Mouse (Mus musculus) thymus, postnatal 36 days (tissue): Measurements from ENCODE around the gene Tacc2.

Source experiments
- DNase-seq, 2 experiments: peaks; one replicate each; pipeline ENCODE4 v3.0.0; 2022; ENCODE audit warnings: mixed read lengths in 2 of 2

The Tacc2 gene

DNA sequence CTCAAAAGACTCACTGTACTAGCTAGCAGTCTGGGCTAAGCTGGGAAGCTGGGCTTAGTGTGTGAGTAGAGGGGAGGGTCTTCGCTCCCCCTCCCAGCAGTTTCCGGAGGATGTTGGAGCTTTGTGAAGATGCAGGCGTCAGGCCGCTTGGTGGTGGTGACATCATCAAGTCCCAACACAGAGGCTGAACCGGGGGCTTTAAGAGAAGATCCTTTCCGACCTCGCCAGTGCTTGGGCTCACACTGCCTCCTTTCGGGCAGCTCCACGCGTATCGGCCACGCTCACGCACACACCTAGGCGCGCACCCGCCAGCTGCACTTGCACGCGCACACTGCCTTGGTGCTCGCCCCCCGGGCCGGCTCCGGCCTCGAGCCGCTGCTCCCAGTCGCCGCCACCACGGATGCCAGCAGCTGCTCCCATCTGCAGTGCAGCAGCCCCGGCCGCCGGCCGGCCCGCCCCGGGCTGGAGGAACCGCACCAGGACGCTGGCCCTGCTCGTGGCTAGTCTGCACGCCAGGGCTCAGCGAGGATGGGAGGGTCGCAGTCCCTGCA is 115.2 kb downstream of the Tacc2 start:
- DNase-seq = peak; percentile 71 to 81

DNA sequence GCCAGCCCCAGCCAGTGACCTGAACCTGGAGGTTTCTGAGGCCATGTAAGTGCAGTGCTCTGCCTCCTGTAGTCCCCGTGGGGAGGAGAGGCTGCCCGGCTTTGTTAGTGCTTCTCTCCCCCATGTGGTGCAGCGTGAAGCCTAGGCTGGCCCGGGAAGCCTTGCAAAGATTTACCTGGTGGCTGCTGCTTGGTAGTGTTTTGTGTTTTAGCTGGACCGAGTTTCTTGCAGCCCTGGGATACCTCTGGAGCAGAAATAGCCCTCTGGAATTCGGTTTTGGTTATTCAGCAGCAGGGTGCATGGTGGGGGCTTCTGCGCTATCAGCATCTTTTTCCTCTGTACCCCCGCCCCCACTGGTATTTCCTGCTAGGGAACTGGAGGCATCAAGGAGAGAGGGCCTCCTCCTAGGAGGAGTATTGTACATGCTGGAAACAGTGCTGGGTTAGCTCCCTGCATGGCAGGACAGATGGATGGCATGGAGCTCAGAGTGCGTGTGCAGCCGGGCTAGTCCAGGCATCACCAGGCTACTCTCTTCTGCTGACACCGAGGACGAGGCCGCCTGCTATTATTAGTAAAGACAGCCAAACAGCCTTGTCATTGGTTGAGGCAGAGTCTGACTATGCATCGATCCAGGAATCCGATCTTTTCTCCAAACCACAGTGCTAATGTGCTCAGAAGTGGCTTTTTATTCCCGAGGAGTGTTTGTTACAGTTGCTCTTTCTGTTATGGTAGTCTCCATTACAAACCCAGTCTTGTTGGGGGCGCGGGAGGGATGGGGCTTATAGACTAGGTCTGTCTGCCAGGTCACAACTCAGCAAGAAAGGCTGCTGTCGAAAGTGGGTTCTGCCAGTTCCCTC is 115.9 kb downstream of the Tacc2 start:
- no peak for DNase-seq

DNA sequence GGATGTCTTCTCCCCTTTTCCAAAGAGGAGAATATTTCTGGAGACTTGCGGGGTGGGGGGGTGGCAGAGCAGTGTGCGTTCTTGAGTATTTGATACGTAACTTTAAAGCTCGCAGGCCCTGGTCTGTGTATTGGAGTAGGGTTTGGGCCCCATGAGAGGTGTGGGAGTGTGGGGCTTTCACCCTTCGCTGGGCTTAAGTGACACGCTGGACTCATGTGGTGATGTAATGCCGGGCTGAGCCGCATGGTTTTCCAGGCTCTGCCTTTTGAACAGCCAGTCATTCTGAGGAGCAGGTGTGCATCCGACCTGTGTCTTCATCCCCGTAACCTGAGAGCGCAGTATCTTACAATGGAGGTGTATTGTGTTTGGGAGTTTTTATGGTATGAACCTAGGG is 116.6 kb downstream of the Tacc2 start:
- DNase-seq = no peak

DNA sequence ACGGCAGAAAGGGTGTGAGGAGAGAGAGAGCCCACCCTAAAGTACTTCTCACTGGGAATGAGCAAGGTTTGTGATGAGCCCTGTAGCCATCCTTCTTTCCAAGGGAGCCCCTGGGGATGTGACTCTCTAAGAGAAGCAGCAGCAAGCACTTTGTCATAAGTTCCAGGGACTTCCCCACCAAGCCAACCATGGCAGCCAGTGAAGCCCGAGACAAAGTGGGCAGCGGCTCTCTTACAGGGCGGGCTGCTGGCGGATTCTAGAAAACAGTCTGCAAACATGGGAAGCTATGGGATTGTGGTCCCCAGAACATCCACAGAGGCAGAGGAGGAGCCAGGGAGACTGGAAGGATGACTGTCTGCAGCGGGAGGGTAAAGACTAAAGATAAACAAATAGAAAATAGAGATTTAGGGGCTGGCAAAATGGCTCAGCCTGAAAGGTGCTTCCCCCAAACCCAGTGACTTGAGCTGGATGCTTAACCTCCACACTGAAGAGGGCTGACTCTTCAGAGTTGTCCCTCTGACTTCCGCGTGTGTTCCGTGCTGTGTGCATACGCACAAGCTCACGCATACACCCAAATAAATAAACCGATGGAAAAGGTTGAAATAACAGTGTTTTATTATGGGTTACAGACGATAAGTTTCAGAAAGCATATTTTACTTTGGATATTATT is 118.6 kb downstream of the Tacc2 start:
- no peak for DNase-seq

DNA sequence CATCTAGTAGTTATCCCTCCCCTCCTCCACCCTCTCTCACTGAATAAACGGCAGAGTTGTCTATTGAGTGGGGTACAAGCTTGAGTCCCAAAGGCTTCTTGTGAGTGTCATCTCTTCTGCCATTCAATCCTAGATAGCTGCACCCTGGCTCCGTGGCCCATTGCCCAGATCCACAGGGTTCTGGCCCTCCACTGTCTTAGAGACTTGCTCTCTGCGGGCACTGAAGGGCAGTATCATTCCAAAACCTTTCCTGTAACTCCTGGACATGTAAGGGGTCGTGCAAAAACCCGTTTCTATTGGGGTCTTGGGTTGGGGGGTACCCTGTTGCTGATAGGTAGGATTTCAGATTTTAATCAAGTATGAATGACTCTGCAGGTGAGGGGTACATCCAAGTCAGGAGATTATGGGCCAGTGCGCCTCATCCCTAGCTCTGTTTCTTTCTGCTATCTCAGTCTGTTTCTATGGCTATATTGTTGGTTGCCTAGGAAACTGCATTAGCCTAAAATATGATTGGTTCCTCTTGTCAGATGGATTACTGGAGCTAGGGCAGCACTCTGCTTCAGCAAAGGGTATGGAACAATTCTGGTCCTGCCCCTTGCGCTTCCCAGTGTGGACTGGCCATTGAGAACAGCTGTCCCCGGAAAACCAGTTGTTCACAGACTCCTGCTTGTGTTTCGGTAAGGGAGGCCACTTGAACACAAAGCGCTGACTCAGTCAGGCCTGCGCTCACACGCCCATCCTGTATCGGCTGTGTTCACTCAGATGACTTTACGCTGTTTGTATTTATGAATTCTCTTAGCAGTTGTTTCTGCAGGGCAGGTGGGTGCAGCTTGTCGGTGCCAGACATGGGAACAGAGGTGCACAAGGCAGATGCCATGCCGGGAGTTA is 119.4 kb downstream of the Tacc2 start:
- no peak for DNase-seq

DNA sequence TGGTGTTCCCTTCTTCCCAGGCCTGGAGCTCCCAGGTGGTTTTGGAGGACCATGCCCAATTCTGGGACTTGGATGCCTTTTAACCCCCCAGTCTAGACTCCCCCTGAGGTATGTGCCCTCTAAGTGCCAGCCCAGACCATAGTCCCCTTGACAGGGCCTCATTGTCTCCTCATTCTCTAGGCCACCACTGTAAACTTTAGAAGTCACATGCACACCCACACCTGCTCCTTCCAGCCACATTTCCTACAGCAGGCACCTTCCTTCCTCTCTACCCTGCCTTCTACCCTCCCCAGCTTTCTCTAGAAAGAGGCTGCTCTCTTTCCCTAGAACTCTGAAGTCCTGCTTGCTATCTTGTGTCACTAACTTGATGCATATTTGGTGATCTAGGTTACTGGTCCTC is 121.2 kb downstream of the Tacc2 start:
- DNase-seq = no peak

DNA sequence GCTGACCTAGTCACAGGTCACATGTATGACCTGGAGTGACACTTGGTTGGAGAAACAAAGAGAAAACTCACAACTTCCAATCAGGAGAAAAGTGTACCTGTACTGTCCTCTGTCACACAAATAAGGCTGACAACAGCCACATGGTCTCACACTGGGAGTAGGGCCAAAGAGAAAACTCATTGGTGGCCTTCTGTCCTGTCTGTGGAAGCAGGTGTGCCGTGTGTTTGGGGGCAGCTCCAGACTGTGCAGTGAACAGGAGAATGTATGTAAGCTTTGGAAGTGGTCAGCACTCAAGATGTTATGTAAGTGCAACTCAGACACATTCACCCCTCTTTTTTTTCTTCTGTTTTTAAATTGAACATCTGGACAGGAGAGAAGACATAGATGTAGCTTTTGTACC is 124.1 kb downstream of the Tacc2 start:
- DNase-seq = no peak

DNA sequence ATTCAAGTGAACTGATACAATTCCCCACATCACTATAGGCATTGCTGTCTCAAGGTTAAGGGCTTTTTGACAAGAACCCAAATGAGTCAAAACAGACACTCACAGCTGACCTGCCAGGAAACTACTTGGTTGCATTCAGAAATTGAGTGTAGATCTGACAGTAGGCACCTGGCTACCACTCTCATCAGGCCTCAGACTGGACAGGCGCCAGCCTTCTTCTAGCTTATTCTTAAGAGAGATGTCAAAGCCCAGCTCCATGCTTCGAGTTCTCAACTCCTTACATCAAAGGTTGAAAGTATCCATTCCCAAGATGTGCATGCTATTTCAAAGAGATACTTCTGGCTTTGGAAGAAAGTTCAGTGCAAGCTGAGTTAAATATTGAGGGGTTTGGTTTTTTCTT is 128.0 kb downstream of the Tacc2 start:
- DNase-seq = no peak

DNA sequence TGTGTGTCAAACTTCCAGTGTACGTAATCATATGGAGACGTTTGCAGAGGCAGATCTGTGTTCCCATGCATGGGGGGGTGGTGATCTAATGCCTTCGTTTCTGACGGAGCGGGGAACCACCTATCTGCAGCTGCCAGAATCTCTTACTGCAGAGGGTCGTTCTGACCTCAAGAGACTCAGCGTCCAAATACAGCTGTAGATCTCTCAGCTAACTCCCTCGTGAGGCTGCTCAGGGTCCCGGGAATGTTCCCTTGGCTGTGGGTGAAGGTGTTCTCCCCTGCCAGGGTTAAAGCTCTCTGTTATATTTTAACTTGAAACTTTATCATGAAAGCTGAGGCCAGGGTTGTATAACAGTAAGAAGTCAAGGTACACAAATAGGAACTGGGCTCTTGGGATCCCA is 131.7 kb downstream of the Tacc2 start:
- no peak for DNase-seq

DNA sequence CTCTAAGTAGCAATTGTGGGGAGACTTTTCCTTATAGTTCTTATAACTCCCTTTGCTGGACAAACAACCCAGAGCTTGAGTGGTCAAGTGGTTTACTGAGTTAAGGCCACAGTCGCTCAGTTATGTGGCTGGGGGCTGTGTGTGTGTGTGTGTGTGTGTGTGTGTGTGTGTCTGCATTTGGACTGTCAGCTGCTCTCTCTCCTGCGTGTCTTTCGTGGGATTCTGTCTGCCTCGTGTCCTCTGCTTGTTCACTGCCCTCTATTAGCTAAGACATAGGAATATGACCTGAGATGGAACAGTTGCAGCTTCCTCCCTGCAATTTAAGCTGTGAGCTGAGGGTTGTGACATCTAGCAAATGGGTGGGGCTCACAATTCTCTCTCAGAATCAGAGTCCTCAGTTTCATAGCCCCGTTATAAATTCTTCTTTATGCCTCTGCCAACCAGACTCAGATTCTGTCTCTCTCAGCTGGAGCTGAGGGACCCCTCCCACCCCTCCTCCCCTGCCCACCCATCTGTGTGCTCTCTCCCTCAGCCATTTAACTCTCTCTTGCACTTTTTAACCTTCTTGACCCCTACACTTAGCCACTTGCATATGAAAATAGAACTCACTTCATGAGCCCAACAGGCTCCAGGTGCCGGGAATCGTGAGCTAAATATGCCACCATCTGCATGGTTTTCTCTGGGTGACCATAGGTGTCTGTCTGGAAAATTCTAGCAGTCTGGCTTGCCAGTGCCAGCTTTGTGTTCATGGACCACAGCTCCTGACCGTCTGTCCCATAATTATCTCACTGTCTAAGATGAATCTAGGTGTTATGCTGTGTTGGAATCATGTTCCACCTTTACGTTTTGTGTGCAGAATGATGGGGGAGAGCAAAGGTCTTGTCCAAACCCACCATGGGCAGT is 132.4 kb downstream of the Tacc2 start:
- no peak for DNase-seq

DNA sequence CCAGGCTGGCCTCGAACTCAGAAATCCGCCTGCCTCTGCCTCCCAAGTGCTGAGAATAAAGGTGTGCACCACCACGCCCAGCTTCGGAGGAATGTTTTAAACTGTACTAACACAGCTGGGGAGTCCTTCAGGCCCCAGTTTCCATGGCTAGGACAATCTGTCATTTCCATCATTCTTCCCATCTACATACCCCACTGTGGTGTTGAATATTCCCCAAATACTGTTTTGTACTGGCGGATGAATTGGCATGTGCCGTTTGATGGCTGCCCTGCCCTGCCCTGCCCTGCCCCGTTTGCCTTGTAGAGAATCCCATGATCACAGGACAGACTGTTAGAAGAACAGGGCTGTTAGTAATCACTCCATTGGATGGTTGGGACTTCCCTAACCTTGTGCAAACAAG is 134.6 kb downstream of the Tacc2 start:
- DNase-seq = no peak

DNA sequence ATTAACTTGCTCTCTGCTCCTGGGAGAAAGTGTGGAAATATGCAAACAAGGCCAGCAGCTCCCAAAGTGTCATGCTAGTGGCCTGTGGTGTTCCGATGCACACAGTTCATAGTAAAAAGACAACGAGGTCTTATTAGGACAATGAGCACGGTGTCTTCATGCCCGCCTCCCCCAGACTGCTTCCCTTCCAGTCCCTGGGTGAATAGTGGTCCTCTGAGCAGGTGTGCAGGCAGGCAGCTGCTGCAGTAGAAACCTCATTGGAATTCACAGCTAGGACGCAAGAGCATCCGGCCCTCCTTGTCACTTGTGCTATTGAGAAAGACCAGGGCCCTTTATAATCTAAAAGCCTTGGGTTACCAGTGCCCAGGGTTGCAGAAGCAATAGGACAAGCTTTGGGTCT is 136.1 kb downstream of the Tacc2 start:
- no peak for DNase-seq

DNA sequence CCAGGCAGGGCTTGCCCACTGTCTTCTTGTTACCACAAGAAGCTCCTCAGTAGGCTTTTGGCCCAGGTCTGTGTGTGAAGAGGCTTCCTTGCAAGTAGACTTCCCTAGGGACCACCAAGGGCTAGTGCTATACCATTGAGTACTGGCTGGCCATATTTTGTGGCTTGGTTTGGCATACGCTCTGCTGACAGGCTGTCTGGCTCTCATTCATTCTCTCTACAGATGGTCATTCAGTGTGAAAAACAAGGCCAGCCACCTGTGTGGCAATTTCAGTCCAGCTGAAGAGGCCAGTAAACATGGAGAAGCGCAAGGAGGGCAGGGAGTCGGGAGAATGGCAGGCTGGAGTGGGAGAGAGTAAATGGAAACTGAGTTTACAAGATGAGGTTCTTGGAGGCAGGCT is 138.2 kb downstream of the Tacc2 start:
- DNase-seq = no peak

DNA sequence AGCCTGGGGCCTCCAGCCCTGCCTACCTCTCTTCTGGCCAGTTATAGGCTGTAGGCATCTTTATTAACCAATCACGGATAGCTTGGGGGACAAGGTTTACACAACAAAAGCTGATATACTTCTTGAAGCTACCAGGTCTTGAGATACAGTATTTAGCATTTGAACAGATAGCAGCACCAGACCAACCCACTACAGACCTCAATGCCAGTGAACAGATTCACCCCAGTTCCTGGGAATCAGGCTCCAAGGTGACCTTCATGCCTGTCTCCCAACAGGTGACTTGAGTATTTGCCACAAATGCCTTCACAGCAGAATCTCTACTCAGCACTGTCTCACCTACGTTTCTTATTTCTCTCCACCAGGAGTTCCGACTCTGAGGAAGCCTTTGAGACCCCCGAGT is 139.1 kb downstream of the Tacc2 start:
- DNase-seq = no peak

DNA sequence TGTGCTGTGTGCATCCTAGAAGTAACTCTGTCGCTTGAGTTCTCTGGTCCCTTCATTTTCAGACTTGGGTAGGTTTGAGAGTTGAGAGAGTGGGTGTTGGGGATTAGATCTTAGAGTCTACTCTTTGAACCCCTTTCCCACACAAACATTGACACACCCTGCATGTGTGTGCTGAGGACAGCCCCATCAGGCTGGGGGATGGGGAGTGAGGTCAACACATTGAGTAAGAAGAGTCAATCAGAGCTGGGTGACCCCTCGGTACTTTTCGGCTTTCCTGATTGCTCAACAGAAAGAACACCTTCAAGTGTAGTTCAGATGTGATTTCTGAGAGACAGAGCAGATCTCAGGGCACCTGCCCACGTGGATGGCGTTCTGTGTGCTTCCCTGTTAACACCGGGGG is 139.8 kb downstream of the Tacc2 start:
- DNase-seq = no peak

DNA sequence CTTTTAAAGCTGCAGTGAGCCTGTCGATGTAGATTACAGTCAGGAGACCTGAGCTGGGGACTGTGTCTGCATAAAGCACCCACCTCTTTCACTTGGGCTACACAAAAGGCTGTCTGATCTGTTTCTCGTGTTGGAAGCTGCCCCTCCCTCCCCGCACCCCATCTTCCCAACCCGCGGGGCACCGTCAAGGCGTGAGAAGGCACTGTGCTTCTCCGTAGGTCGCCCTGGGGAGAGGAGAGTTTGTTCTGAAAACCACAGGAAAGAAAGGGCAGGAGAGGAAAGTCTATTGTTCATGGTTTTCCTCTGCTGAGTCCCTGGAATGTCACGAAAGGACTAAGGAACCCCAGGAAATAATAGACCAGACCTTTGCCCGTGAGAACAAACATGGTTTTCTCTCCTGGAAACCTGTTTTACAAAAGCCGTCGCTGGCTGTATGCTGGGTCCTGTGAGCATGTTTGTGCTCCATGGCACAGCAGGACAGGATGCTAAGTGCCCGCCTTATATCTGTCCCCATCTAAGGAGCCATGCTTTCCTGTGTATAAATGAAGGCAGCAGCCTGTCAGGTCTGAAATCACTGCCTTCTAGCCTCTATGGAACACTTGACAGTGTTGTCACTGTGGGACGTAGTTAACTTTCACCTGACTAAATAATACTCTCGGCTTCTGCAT is 142.8 kb downstream of the Tacc2 start:
- no peak for DNase-seq

DNA sequence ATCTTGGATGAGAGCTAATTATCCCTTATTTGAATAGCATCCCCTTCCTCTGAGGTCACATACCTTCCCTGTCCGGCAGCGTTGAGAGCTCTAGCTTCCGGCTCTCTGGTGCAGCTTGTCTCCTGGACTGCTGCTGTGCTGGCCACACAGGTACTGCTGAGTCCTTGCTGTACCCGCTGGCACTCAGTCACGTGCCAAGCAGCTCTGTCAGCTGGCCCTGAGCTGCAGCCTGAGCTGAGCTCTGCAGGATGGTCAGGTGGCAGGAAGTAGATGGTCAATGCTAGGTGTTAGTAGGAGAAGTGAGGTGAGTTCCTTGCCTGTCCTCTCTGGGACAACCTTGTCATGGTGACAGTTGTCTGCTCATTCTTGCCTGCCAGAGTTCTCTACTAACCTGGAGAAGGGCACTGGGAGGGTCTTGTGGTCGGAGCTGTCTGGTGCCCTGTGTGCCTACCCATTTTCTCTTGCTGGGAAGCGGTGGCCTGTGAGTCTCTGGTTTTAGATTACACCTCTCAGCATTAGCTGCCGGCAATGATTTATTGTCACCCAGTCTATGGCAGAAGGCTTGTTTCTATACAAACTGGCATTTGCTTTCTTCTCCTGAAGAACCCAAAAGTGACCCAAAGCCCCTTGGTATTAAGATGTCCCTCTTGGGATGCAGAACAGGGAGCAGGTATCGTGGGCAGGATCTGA is 143.6 kb downstream of the Tacc2 start:
- DNase-seq = no peak

DNA sequence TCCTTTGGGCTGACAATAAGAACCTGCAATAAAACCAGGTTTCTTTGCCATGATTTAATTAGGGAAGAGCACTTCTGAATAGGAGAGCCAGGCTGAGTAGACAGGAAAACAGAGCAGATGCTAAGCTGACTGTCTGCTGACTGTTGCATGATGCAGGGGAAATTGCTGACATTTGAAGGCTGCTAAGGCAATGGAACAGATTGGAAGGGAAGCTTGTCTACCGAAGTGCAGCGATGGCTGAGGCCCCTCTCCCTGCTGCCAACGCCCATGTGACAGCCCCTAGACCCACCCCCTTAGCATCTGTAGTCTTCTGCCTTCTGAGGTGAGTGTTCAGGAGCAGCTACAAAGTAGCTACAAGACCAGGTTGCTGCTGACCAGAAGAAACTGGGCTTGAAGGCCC is 148.9 kb downstream of the Tacc2 start:
- no peak for DNase-seq

DNA sequence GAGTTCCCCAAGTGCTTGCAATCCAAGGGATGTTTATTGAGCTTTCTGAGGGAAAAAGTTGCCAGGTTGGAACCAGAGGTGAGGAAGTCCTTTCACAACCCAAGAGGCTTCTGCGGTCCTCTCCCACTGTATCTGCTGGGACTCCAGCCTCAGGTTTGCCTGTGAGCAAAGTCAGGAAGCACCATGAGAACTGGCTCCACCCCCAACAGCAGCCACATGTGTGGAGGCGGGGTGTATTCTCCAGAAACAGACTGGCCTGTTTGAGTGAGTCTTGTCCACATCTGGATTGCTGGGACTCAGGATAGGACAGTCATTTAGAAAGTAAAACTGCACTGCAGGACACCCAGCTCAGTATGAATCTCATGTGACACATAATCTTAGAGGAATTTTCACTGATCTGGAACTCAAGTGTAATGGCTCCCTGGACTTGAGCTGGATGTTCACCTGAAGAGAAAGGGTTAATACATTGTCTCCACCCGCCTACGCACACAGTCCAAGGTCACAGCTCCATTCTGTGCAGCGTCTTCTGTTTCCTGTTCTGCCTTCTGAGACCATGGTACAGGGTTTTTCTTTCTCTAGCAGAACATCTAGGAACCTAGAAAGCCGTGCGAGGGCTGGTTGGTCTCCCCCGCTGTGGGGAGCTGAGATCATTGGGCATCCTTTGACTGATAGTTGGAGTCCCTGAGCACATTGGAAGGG is 149.6 kb downstream of the Tacc2 start:
- DNase-seq = no peak

DNA sequence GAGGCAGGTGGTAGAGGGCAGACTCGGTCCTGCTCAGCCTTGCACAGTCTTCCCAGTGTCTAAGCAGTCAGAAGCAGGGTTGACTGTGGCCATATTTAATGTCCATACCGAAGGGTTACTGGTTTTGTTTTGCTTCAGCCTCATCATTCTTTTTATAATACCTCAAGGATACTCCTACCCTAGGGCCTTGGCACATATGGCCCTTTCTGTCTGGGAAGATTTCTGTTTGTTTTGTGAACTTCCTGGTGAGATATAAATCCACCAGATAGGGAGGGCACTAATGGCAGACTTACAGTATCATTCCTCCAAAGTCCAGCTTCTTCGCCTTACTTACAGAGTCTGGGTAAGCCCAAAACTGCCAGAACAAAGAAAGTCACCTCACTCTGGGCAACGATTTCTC is 150.3 kb downstream of the Tacc2 start:
- DNase-seq = no peak
